Mouse (Mus musculus): Measurements from ENCODE around the gene Ptms.

- no peak for TF ChIP-seq CTCF (IDR thresholded peaks at IDR 0.05; ENCODE audit: control insufficient read depth, insufficient read depth, low read length)
- no peak for TF ChIP-seq POLR2A (IDR thresholded peaks at IDR 0.05; ENCODE audit: borderline replicate concordance, control insufficient read depth, low read depth, low read length)
Observed at GRCm38 (mm10) chr6:124930231-124930630, 10.3 kb upstream of the Ptms start.
